Mouse (Mus musculus) spleen, adult 2 months (tissue): ENCODE data around the gene Ptprj.

Experiments
- CTCF ChIP-seq: fragments of 200-500 bp; IDR thresholded peaks from 2 replicates; pipeline ENCODE4 v1.5.1; 2011; ENCODE audit warnings: mild to moderate bottlenecking, inconsistent platforms; ENCODE audit not compliant: insufficient read depth, insufficient read length, insufficient replicate concordance; ENCODE audit errors: extremely low read depth
- POLR2A ChIP-seq: fragments of 200-500 bp; IDR thresholded peaks from 2 replicates; pipeline ENCODE4 v1.6.1; 2011; ENCODE audit warnings: low read depth, low read length, inconsistent platforms

DNA sequence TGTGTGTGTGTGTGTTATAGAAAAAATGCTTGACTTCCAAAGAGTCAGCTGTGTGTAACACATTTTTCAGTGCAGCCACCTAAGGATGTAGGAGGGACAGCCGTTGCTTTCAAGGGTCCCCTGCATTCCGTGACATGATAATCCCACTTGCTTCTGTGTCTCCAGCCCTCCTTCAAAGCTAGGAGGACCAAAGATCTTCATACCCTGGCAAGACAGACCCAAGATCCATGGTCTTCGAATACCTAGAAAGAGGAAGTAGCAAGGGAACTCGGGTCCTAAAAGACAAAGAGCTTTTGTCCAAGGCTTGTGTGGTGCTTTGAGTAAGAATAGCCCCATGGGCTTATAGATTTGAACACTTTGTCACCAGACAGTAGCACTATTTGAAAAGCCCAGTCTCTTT is 4.1 kb upstream of the Ptprj start:
- TF ChIP-seq POLR2A (no peak), CTCF (no peak)
